20 mouse cellular contexts compared by ENCODE assay signal in genomic region chr11:88299345-88299744, GRCm38 (mm10). TPM values are rescaled to one million over a fixed set of nuclear protein-coding genes. Genes with fewer than 3 reads are reported as not detected.
"Had no signal": no experiment of that assay in that cellular context is flagged by ENCODE, and none has a peak within 500 bp of the region (broad histone marks: within the 10 kb centered on the region; RNA-seq: fewer than 3 reads in every experiment).

No protein-coding gene starts in this region.

- H3K4me2 ChIP-seq: kidney, embryonic 15.5 days; liver, embryonic 11.5 days; liver, embryonic 15.5 days; stomach, embryonic 15.5 days had no signal

- H3K4me3 ChIP-seq: kidney, embryonic 15.5 days; left cerebral cortex, adult 2 months; limb, embryonic 10.5 days; liver, embryonic 15.5 days; stomach, embryonic 15.5 days had no signal

- DNase-seq: kidney, postnatal 14 days; lung, adult 2 months; lung, postnatal 36 days; right cerebral cortex, postnatal 14 days; thymus, postnatal 36 days had no signal

- H3K9ac ChIP-seq: kidney, embryonic 15.5 days; liver, embryonic 15.5 days; stomach, embryonic 15.5 days had no signal

- ATAC-seq: lung, postnatal 0 days had no signal

- H3K27ac ChIP-seq: kidney, embryonic 15.5 days; left cerebral cortex, adult 2 months; limb, embryonic 10.5 days; liver, embryonic 15.5 days; stomach, embryonic 15.5 days had no signal

- H3K9me3 ChIP-seq: kidney, embryonic 15.5 days; limb, embryonic 10.5 days; liver, embryonic 15.5 days; stomach, embryonic 15.5 days had no signal

- H3K4me1 ChIP-seq: stomach, embryonic 15.5 days had no signal

- H3K36me3 ChIP-seq: kidney, embryonic 15.5 days; limb, embryonic 10.5 days; liver, embryonic 15.5 days; stomach, embryonic 15.5 days had no signal

RNA-seq across cellular contexts. Expression of gene Ccdc182, which starts 5.5 kb away (rescaled TPM):
- total RNA-seq: layer of hippocampus, adult 8-10 months; layer of hippocampus, postnatal 14 days; left cerebral cortex, adult 2 months; left cerebral cortex, postnatal 14 days; megakaryocyte progenitor cell, adult 5-6 weeks; midbrain, postnatal 0 days had no signal
- polyA plus RNA-seq: large intestine, adult 2 months; limb, embryonic 10.5 days; liver, embryonic 11.5 days; liver, embryonic 15.5 days; lung, adult 2 months; lung, postnatal 0 days; spleen, adult 2 months; stomach, embryonic 15.5 days; thymus, postnatal 0 days had no signal
